ENCODE assay signal across 8 mouse cellular contexts in genomic region chr2:25574579-25575431, GRCm38 (mm10). TPM values are rescaled to one million over a fixed set of nuclear protein-coding genes. Genes with fewer than 3 reads are reported as not detected.
DNase-seq lines count a peak whose midpoint lies in the region; ATAC-seq and TF ChIP-seq lines count a peak whose summit lies in the region.

Gene Mamdc4, minus strand, starts transcription at chr2:25574845.
Gene Phpt1, minus strand, starts transcription at chr2:25575224.

- WGBS in embryonic facial prominence, embryonic 13.5 days, result under 1% methylated on average over 44 of the region's 45 CpGs
- WGBS in kidney, adult 2 months, result under 1% methylated on average over 45 of the region's 45 CpGs
- WGBS in limb, embryonic 12.5 days, result under 1% methylated on average over 42 of the region's 45 CpGs
- under 1% methylated on average over 43 of the region's 45 CpGs for whole genome bisulfite sequencing in midbrain, embryonic 15.5 days
- under 1% methylated on average over 45 of the region's 45 CpGs for WGBS in spleen, adult 2 months

- no peak for TF ChIP-seq CTCF in kidney, adult 2 months (conservative IDR thresholded peaks at IDR 0.05; ENCODE audit: insufficient read depth, insufficient read length, low read depth, low read length)
- TF ChIP-seq CTCF in spleen, adult 2 months (IDR thresholded peaks at IDR 0.05; ENCODE audit: extremely low read depth, insufficient read depth, insufficient read length, insufficient replicate concordance), result no peak

- peak; percentile 41 for TF ChIP-seq POLR2A in kidney, adult 2 months (IDR thresholded peaks at IDR 0.05; ENCODE audit: low read depth, low read length)
- TF ChIP-seq POLR2A in spleen, adult 2 months (IDR thresholded peaks at IDR 0.05; ENCODE audit: low read depth, low read length), result peak; percentile 39

- H3K4me1 ChIP-seq in embryonic facial prominence, embryonic 13.5 days, result peaks cover 54% of the 10 kb centered on the region
- H3K4me1 ChIP-seq in kidney, adult 2 months (ENCODE audit: control insufficient read depth, insufficient read depth, low read length), result peaks cover 5% of the 10 kb centered on the region
- peaks cover 52% of the 10 kb centered on the region for H3K4me1 ChIP-seq in limb, embryonic 12.5 days (replicated peaks)
- H3K4me1 ChIP-seq in midbrain, embryonic 15.5 days, result peaks cover 54% of the 10 kb centered on the region
- H3K4me1 ChIP-seq in spleen, adult 2 months (ENCODE audit: control insufficient read depth, insufficient read depth, insufficient read length), result peaks cover 34% of the 10 kb centered on the region

- peaks cover 31% of the 10 kb centered on the region for H3K36me3 ChIP-seq in embryonic facial prominence, embryonic 13.5 days
- H3K36me3 ChIP-seq in kidney, adult 2 months (ENCODE audit: control insufficient read depth, insufficient read depth, low read length), result no peaks in the 10 kb centered on the region
- H3K36me3 ChIP-seq in limb, embryonic 12.5 days, result peaks cover 35% of the 10 kb centered on the region
- H3K36me3 ChIP-seq in midbrain, embryonic 15.5 days (replicated peaks), result no peaks in the 10 kb centered on the region
- no peaks in the 10 kb centered on the region for H3K36me3 ChIP-seq in spleen, adult 2 months (ENCODE audit: control insufficient read depth, insufficient read depth, low read length)

- H3K27ac ChIP-seq in embryonic facial prominence, embryonic 13.5 days, result peak within 1 kb of the TSS; percentile 93
- H3K27ac ChIP-seq in kidney, adult 2 months (ENCODE audit: insufficient read depth, low read depth, low read length), result peak within 1 kb of the TSS; percentile 88
- H3K27ac ChIP-seq in limb, embryonic 12.5 days, result peak within 1 kb of the TSS; percentile 89
- H3K27ac ChIP-seq in midbrain, embryonic 15.5 days, result peak within 1 kb of the TSS; percentile 89
- H3K27ac ChIP-seq in spleen, adult 2 months (ENCODE audit: insufficient read depth, low read length), result peak within 1 kb of the TSS; percentile 87

- no peaks in the 10 kb centered on the region for H3K9me3 ChIP-seq in embryonic facial prominence, embryonic 13.5 days
- H3K9me3 ChIP-seq in limb, embryonic 12.5 days, result no peaks in the 10 kb centered on the region
- H3K9me3 ChIP-seq in midbrain, embryonic 15.5 days, result no peaks in the 10 kb centered on the region

- H3K4me2 ChIP-seq in embryonic facial prominence, embryonic 13.5 days, result peak within 1 kb of the TSS; percentile 95
- H3K4me2 ChIP-seq in limb, embryonic 12.5 days, result peak within 1 kb of the TSS; percentile 95
- H3K4me2 ChIP-seq in midbrain, embryonic 15.5 days, result peak within 1 kb of the TSS; percentile 89

- H3K4me3 ChIP-seq in embryonic facial prominence, embryonic 13.5 days, result peak within 1 kb of the TSS; percentile 64
- peak within 1 kb of the TSS; percentile 68 for H3K4me3 ChIP-seq in kidney, adult 2 months (ENCODE audit: insufficient read depth, low read depth, low read length)
- H3K4me3 ChIP-seq in limb, embryonic 12.5 days (replicated peaks), result peak within 1 kb of the TSS; percentile 58
- peak within 1 kb of the TSS; percentile 54 for H3K4me3 ChIP-seq in midbrain, embryonic 15.5 days
- H3K4me3 ChIP-seq in spleen, adult 2 months (ENCODE audit: extremely low read depth, insufficient read depth, insufficient read length), result peak within 1 kb of the TSS; percentile 75

- peaks cover 42% of the 10 kb centered on the region for H3K27me3 ChIP-seq in embryonic facial prominence, embryonic 13.5 days
- peaks cover 10% of the 10 kb centered on the region for H3K27me3 ChIP-seq in kidney, adult 2 months (replicated peaks; ENCODE audit: control insufficient read depth, insufficient read depth, low read length)
- peaks cover 42% of the 10 kb centered on the region for H3K27me3 ChIP-seq in limb, embryonic 12.5 days
- peaks cover 40% of the 10 kb centered on the region for H3K27me3 ChIP-seq in midbrain, embryonic 15.5 days (replicated peaks)
- peaks cover 24% of the 10 kb centered on the region for H3K27me3 ChIP-seq in spleen, adult 2 months (ENCODE audit: control insufficient read depth, insufficient read depth, low read length)

- DNase-seq in 3134 (ENCODE audit: extremely low read depth, insufficient read length, low spot score), result peak; percentile 94
- peak; percentile 97 for DNase-seq in adrenal gland, postnatal 36 days
- peak; percentile 98 to 99 for DNase-seq in heart, adult 18-20 months
- peak; percentile 99 for DNase-seq in kidney, adult 2 months
- peak; percentile 94 for DNase-seq in spleen, adult 2 months (ENCODE audit: low read depth in 1 of 2, low spot score in 2 of 2)

- H3K9ac ChIP-seq in embryonic facial prominence, embryonic 13.5 days, result peak within 1 kb of the TSS; percentile 78
- peak within 1 kb of the TSS; percentile 61 for H3K9ac ChIP-seq in limb, embryonic 12.5 days (replicated peaks)
- peak within 1 kb of the TSS; percentile 45 for H3K9ac ChIP-seq in midbrain, embryonic 15.5 days

- ATAC-seq in embryonic facial prominence, embryonic 13.5 days (ENCODE audit: insufficient number of reproducible peaks, insufficient read depth, low FRiP score, low TSS enrichment, low read depth), result peak; percentile 97
- ATAC-seq in limb, embryonic 12.5 days (ENCODE audit: insufficient number of reproducible peaks, insufficient read depth, low FRiP score, low TSS enrichment, low read depth), result peak; percentile 98
- ATAC-seq in midbrain, embryonic 15.5 days (replicated peaks), result peak; percentile 98

RNA-seq across cellular contexts. Expression of gene Mamdc4, which starts in this region (rescaled TPM):
- total RNA-seq in adrenal gland, postnatal 36 days (2021), result 1 to 10 TPM; 1.5 to 3.1 TPM
- polyA plus RNA-seq in embryonic facial prominence, embryonic 13.5 days (2015; fragmentation: Nextera tagmentation; extraction: Ambion mirVana), result 4.3 and 7.2 TPM in 2 replicates
- 1 to 10 TPM in 1 of 2 experiments, under 1 TPM in 1; 0.55 to 1.4 TPM for total RNA-seq in heart, adult 18-20 months (2021)
- 1.3 and 2.3 TPM in 2 replicates for polyA plus RNA-seq in kidney, adult 2 months (2012; rRNA removed)
- 2.3 and 3.0 TPM in 2 replicates for polyA plus RNA-seq in limb, embryonic 12.5 days (2016; fragmentation: Nextera tagmentation; extraction: Ambion mirVana)
- 4.7 and 4.8 TPM in 2 replicates for polyA plus RNA-seq in midbrain, embryonic 15.5 days (2015; fragmentation: Nextera tagmentation; extraction: Ambion mirVana)
- 2.2 and 4.0 TPM in 2 replicates for polyA plus RNA-seq in spleen, adult 2 months (2012; rRNA removed)

RNA-seq across cellular contexts. Expression of gene Phpt1, which starts in this region (rescaled TPM):
- total RNA-seq in adrenal gland, postnatal 36 days (2021), result 10 to 100 TPM; 54.3 to 64.6 TPM
- polyA plus RNA-seq in embryonic facial prominence, embryonic 13.5 days (2015; fragmentation: Nextera tagmentation; extraction: Ambion mirVana), result 169 and 174 TPM in 2 replicates
- total RNA-seq in heart, adult 18-20 months (2021), result 10 to 100 TPM; 55.9 to 72.5 TPM
- 74.9 and 92.3 TPM in 2 replicates for polyA plus RNA-seq in kidney, adult 2 months (2012; rRNA removed)
- polyA plus RNA-seq in limb, embryonic 12.5 days (2016; fragmentation: Nextera tagmentation; extraction: Ambion mirVana), result 183 and 184 TPM in 2 replicates
- 155 and 162 TPM in 2 replicates for polyA plus RNA-seq in midbrain, embryonic 15.5 days (2015; fragmentation: Nextera tagmentation; extraction: Ambion mirVana)
- polyA plus RNA-seq in spleen, adult 2 months (2012; rRNA removed), result 22.5 and 28.5 TPM in 2 replicates

Comparison
In these comparisons a context has a peak if more than half of its experiments do, and no peak if none do; other contexts are left out.
1. Peak in every context shown above with its lines: DNase-seq, ATAC-seq, H3K4me3 ChIP-seq and H3K27ac ChIP-seq.